Mouse (Mus musculus) CH12.LX (cell line): ENCODE data around the gene Scamp5. TPM values are rescaled to one million over a fixed set of nuclear protein-coding genes. Genes with fewer than 3 reads are reported as not detected.

ENCODE experiments used
- DNase-seq: peaks from one replicate; pipeline ENCODE4 v3.0.0-alpha.2; 2013; ENCODE audit errors: extremely low read depth
- H3K27ac ChIP-seq: 2 replicates; pipeline ENCODE4 v1.5.1; 2012; ENCODE audit warnings: low read depth, mild to moderate bottlenecking, control low read depth, moderate library complexity; ENCODE audit not compliant: insufficient read depth
- H3K27me3 ChIP-seq: replicated peaks from 2 replicates; pipeline ENCODE3; 2012; ENCODE audit warnings: inconsistent platforms
- H3K36me3 ChIP-seq, 2 experiments: replicated peaks in 1 of 2; 2 replicates each; pipeline versions ENCODE3 to v1.6.1; 2012; ENCODE audit warnings: inconsistent platforms in 1 of 2, low read length in 1 of 2, mild to moderate bottlenecking in 1 of 2, mixed read lengths in 1 of 2, moderate library complexity in 1 of 2; ENCODE audit not compliant: control insufficient read depth in 1 of 2, insufficient read depth in 1 of 2
- H3K4me1 ChIP-seq, 2 experiments: 2 replicates each; pipeline ENCODE4 v1.6.1; 2012; ENCODE audit warnings: inconsistent platforms in 1 of 2, moderate library complexity in 1 of 2; ENCODE audit not compliant: insufficient read depth in 2 of 2, control insufficient read depth in 1 of 2
- H3K4me2 ChIP-seq: 2 replicates; pipeline ENCODE4 v1.6.1; 2012; ENCODE audit warnings: low read depth, mild to moderate bottlenecking, control low read depth; ENCODE audit not compliant: poor library complexity, insufficient read depth, severe bottlenecking
- H3K4me3 ChIP-seq, 3 experiments: fragments of 150-350 bp in 1 of 3; sonication (generic) in 1 of 3; replicated peaks in 1 of 3; 2 replicates each; pipeline versions ENCODE3 to v1.5.1; 2011 to 2012; ENCODE audit warnings: low read depth in 2 of 3, low read length in 2 of 3, mild to moderate bottlenecking in 2 of 3, moderate library complexity in 2 of 3, control low read depth in 1 of 3, improper control_type of control experiment in 1 of 3, inconsistent platforms in 1 of 3, mixed read lengths in 1 of 3; ENCODE audit not compliant: poor library complexity in 1 of 3
- H3K79me2 ChIP-seq: replicated peaks from 2 replicates; pipeline ENCODE4 v1.6.1; 2012; ENCODE audit warnings: mild to moderate bottlenecking, moderate library complexity; ENCODE audit not compliant: control insufficient read depth, poor library complexity, insufficient read depth, severe bottlenecking; ENCODE audit errors: extremely low read depth
- H3K9ac ChIP-seq: 2 replicates; pipeline ENCODE4 v1.6.1; 2012; ENCODE audit warnings: low read depth, mild to moderate bottlenecking, control low read depth, moderate library complexity; ENCODE audit not compliant: insufficient read depth
- H3K9me3 ChIP-seq: replicated peaks from 2 replicates; pipeline ENCODE3; 2012; ENCODE audit warnings: low read length, inconsistent platforms, mixed read lengths
- BHLHE40 ChIP-seq: IDR thresholded peaks from 2 replicates; pipeline ENCODE4 v1.6.1; 2011; ENCODE audit warnings: mild to moderate bottlenecking, low read depth, low read length, improper control_type of control experiment
- CHD2 ChIP-seq: IDR thresholded peaks from 2 replicates; pipeline ENCODE4 v1.6.1; 2011; ENCODE audit warnings: low read length, improper control_type of control experiment
- CTCF ChIP-seq, 2 experiments: IDR thresholded peaks in 1 of 2; conservative IDR thresholded peaks in 1 of 2; 2 replicates each; pipeline ENCODE4 v1.5.1; 2011 to 2012; ENCODE audit warnings: low read depth in 2 of 2, low read length in 2 of 2, improper control_type of control experiment in 1 of 2, inconsistent platforms in 1 of 2, mild to moderate bottlenecking in 1 of 2, moderate library complexity in 1 of 2
- E2F4 ChIP-seq: IDR thresholded peaks from 2 replicates; pipeline ENCODE4 v1.6.1; 2011; ENCODE audit warnings: low read depth, low read length, improper control_type of control experiment; ENCODE audit not compliant: insufficient replicate concordance
- ELF1 ChIP-seq: IDR thresholded peaks from 2 replicates; pipeline ENCODE4 v1.6.1; 2014; ENCODE audit warnings: low read depth, mild to moderate bottlenecking, inconsistent platforms, low read length, improper control_type of control experiment
- EP300 ChIP-seq: IDR thresholded peaks from 2 replicates; pipeline ENCODE4 v1.6.1; 2011; ENCODE audit warnings: low read length, improper control_type of control experiment
- ETS1 ChIP-seq: conservative IDR thresholded peaks from 2 replicates; pipeline ENCODE4 v1.6.1; 2012; ENCODE audit warnings: low read depth, mild to moderate bottlenecking, inconsistent platforms, low read length, improper control_type of control experiment, moderate library complexity
- GABPA ChIP-seq: IDR thresholded peaks from 2 replicates; pipeline ENCODE4 v1.6.1; 2012; ENCODE audit warnings: low read depth, low read length, improper control_type of control experiment, inconsistent platforms; ENCODE audit not compliant: insufficient replicate concordance
- HCFC1 ChIP-seq: IDR thresholded peaks from 2 replicates; pipeline ENCODE4 v1.6.1; 2012; ENCODE audit warnings: low read depth, mild to moderate bottlenecking, inconsistent platforms, low read length, improper control_type of control experiment
- IRF4 ChIP-seq: IDR thresholded peaks from 2 replicates; pipeline ENCODE4 v1.6.1; 2014; ENCODE audit warnings: low read depth, mild to moderate bottlenecking, inconsistent platforms, low read length, improper control_type of control experiment
- JUN ChIP-seq: IDR thresholded peaks from 2 replicates; pipeline ENCODE4 v1.6.1; 2011; ENCODE audit warnings: low read depth, mild to moderate bottlenecking, low read length, improper control_type of control experiment, moderate library complexity; ENCODE audit not compliant: insufficient read depth
- JUND ChIP-seq: conservative IDR thresholded peaks from 2 replicates; pipeline ENCODE4 v1.6.1; 2011; ENCODE audit warnings: low read depth, low read length, improper control_type of control experiment
- KAT2A ChIP-seq: IDR thresholded peaks from 2 replicates; pipeline ENCODE4 v1.6.1; 2012; ENCODE audit warnings: low read length, improper control_type of control experiment, inconsistent platforms; ENCODE audit not compliant: insufficient replicate concordance
- MAFK ChIP-seq: IDR thresholded peaks from 2 replicates; pipeline ENCODE4 v1.6.1; 2011; ENCODE audit warnings: low read length, improper control_type of control experiment; ENCODE audit not compliant: insufficient replicate concordance
- MAZ ChIP-seq: IDR thresholded peaks from 2 replicates; pipeline ENCODE4 v1.6.1; 2012; ENCODE audit warnings: low read depth, mild to moderate bottlenecking, inconsistent platforms, low read length, improper control_type of control experiment, moderate library complexity
- MEF2A ChIP-seq: IDR thresholded peaks from 2 replicates; pipeline ENCODE4 v1.6.1; 2014; ENCODE audit warnings: low read depth, mild to moderate bottlenecking, inconsistent platforms, low read length, improper control_type of control experiment, borderline replicate concordance
- MXI1 ChIP-seq: IDR thresholded peaks from 2 replicates; pipeline ENCODE4 v1.6.1; 2011; ENCODE audit warnings: mild to moderate bottlenecking, low read depth, low read length, improper control_type of control experiment
- MYC ChIP-seq: IDR thresholded peaks from 2 replicates; pipeline ENCODE4 v1.6.1; 2011; ENCODE audit warnings: low read depth, mild to moderate bottlenecking, improper control_type of control experiment, low read length
- NELFE ChIP-seq: IDR thresholded peaks from 2 replicates; pipeline ENCODE4 v1.6.1; 2011; ENCODE audit warnings: low read depth, low read length, improper control_type of control experiment
- POLR2A ChIP-seq: IDR thresholded peaks from 2 replicates; pipeline ENCODE4 v1.6.1; 2011; ENCODE audit warnings: low read depth, mild to moderate bottlenecking, improper control_type of control experiment, low read length
- POLR2AphosphoS2 ChIP-seq: IDR thresholded peaks from 2 replicates; pipeline ENCODE4 v1.6.1; 2011; ENCODE audit warnings: low read depth, low read length, improper control_type of control experiment
- RAD21 ChIP-seq: IDR thresholded peaks from 2 replicates; pipeline ENCODE4 v1.6.1; 2011; ENCODE audit warnings: low read depth, mild to moderate bottlenecking, low read length, improper control_type of control experiment, moderate library complexity
- RCOR1 ChIP-seq: conservative IDR thresholded peaks from 2 replicates; pipeline ENCODE4 v1.6.1; 2012; ENCODE audit warnings: low read depth, mild to moderate bottlenecking, inconsistent platforms, low read length, improper control_type of control experiment
- SIN3A ChIP-seq: IDR thresholded peaks from 2 replicates; pipeline ENCODE4 v1.6.1; 2012; ENCODE audit warnings: low read length, improper control_type of control experiment, inconsistent platforms
- SMC3 ChIP-seq: IDR thresholded peaks from 2 replicates; pipeline ENCODE4 v1.6.1; 2011; ENCODE audit warnings: low read depth, low read length, improper control_type of control experiment
- TCF12 ChIP-seq: IDR thresholded peaks from 2 replicates; pipeline ENCODE4 v1.6.1; 2014; ENCODE audit warnings: low read depth, mild to moderate bottlenecking, inconsistent platforms, low read length, improper control_type of control experiment
- UBTF ChIP-seq: IDR thresholded peaks from 2 replicates; pipeline ENCODE4 v1.6.1; 2012; ENCODE audit warnings: low read depth, mild to moderate bottlenecking, inconsistent platforms, low read length, improper control_type of control experiment, moderate library complexity
- USF1 ChIP-seq: IDR thresholded peaks from 2 replicates; pipeline ENCODE4 v1.6.1; 2014; ENCODE audit warnings: low read depth, mild to moderate bottlenecking, inconsistent platforms, low read length, improper control_type of control experiment
- ZKSCAN1 ChIP-seq: IDR thresholded peaks from 2 replicates; pipeline ENCODE4 v1.6.1; 2012; ENCODE audit warnings: low read depth, inconsistent platforms, low read length, improper control_type of control experiment, borderline replicate concordance
- dilution Hi-C: fragments of 300-500 bp; cut with MboI; formaldehyde crosslinking; loops from 2 replicates; pipeline ENCODE4 v1.14.3; 2020; ENCODE audit warnings: low sequenced_read_pairs; ENCODE audit not compliant: extremely low pct_unique_long_range_greater_than_20kb, extremely low pct_ligation_motif_present
- in situ Hi-C: fragments of 300-500 bp; cut with MboI; formaldehyde crosslinking; loops from 3 replicates; pipeline ENCODE4 v1.14.3; 2019; ENCODE audit warnings: low sequenced_read_pairs, low pct_ligation_motif_present, low pct_unique_long_range_greater_than_20kb, mixed read lengths
- polyA plus RNA-seq: library from polyadenylated mRNA; unstranded; fragments of >175 nt; gene quantifications from 2 replicates; pipeline ENCODE4 v1.2.1, GENCODE M21; 2012; ENCODE audit warnings: low read depth; ENCODE audit not compliant: insufficient read length
- total RNA-seq, 2 experiments: library from RNA; depleted of rRNA; stranded (reverse); fragments of 300-350 nt in 1 of 2; fragments of >200 nt in 1 of 2; gene quantifications; 2 replicates each; pipeline ENCODE4 v1.2.3; 2012 to 2014

Gene Scamp5
- total and polyA plus RNA-seq, 3 experiments = 0.34 to 2.1 (median 0.99) TPM

DNA sequence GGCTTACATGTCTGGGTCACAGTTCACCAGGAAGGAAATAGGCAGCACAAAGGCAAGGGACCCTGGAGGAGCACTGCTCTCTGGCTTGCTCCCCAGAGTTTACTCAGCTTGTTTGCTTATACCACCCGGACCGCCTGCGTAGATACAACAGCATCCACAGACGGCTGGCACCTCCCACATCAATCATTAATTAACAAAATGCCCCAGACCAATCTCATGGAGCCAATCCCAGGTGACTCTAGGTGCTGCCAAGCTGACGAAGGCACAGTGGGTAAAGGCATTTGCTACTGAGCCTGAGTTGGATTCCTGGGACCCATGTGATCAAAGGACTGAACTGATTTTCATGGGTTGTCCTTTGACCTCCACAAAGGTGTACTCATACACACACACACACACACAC lies 29.4 kb upstream of the Scamp5 start:
- in situ Hi-C loops = no loop called here
- peaks cover 2% of the 10 kb centered on the region for H3K27me3 ChIP-seq

DNA sequence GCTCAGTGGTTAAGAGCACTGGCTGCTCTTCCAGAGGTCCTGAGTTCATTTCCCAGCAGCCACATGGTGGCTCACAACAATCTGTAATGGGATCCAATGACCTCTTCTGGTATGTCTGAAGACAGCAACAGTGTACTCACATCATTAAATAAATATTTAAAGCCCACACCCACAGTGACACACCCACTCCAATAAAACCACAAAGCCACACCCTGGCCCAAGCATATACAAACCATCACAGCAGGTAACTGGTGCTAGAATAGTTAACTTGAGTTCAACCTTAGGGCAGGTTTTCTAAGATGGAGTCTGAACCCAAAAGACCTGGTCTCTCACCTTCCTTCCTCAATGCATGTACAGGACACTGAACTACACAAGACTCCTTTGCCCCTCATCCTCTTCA lies 27.1 kb upstream of the Scamp5 start:
- peaks cover 12% of the 10 kb centered on the region for H3K9me3 ChIP-seq
- TF ChIP-seq MEF2A (no peak), CTCF (conservative IDR thresholded peaks at IDR 0.05 in 1 of 2, IDR thresholded peaks at IDR 0.05 in 1 of 2; ENCODE audit: low read depth in 2 of 2, low read length in 2 of 2) (no peak), KAT2A (no peak), HCFC1 (no peak), MXI1 (no peak), IRF4 (no peak), JUND (no peak), POLR2A (no peak), RAD21 (no peak), JUN (no peak), MYC (no peak), ETS1 (no peak), MAZ (no peak), ELF1 (no peak), BHLHE40 (no peak), SMC3 (no peak), CHD2 (no peak), USF1 (no peak), MAFK (no peak), RCOR1 (no peak)
- TF ChIP-seq, all 38 proteins: peak for 0
- no peaks in the 10 kb centered on the region for H3K36me3 ChIP-seq
- no peak overlapping the region for H3K4me3 ChIP-seq
- peaks cover 2% of the 10 kb centered on the region for H3K27me3 ChIP-seq
- dilution Hi-C loops = no loop called here
- H3K27ac ChIP-seq = no peak overlapping the region
- in situ Hi-C loops = no loop called here
- H3K4me2 ChIP-seq = no peak overlapping the region
- H3K4me1 ChIP-seq = no peaks in the 10 kb centered on the region
- no peaks in the 10 kb centered on the region for H3K79me2 ChIP-seq
- H3K9ac ChIP-seq = no peak overlapping the region
- no peak for DNase-seq

More for the DNA sequence above, 29.4 kb upstream of the Scamp5 start:
- no peak for TF ChIP-seq POLR2AphosphoS2
- no peak for TF ChIP-seq TCF12
- no peak for TF ChIP-seq CHD2
- no peak for TF ChIP-seq NELFE
- no peak for TF ChIP-seq UBTF
- no peak for TF ChIP-seq E2F4
- no peak for TF ChIP-seq SIN3A
- no peak for TF ChIP-seq CTCF (conservative IDR thresholded peaks at IDR 0.05 in 1 of 2, IDR thresholded peaks at IDR 0.05 in 1 of 2; ENCODE audit: low read depth in 2 of 2, low read length in 2 of 2)
- TF ChIP-seq USF1 = no peak
- TF ChIP-seq SMC3 = no peak
- TF ChIP-seq MAFK = no peak
- no peak for TF ChIP-seq ZKSCAN1
- no peak for TF ChIP-seq EP300
- no peak for TF ChIP-seq KAT2A
- no peak for TF ChIP-seq POLR2A
- no peak for TF ChIP-seq GABPA
- Histone ChIP-seq H3K4me1 (peaks cover 0 to 3% of the 10 kb centered on the region in 2 experiments; a peak in 1 of 4 replicates), H3K36me3 (no peaks in the 10 kb centered on the region), H3K9me3 (no peaks in the 10 kb centered on the region), H3K9ac (no peak overlapping the region), H3K4me3 (no peak overlapping the region), H3K79me2 (no peaks in the 10 kb centered on the region), H3K4me2 (no peak overlapping the region), H3K27ac (no peak overlapping the region)
- dilution Hi-C loops = no loop called here
- DNase-seq = no peak
